Mouse (Mus musculus) heart, adult 2 months (tissue): ENCODE results near the gene Olfr1368. TPM values are rescaled to one million over a fixed set of nuclear protein-coding genes. Genes with fewer than 3 reads are reported as not detected.
A peak's percentile ranks its signal among the peaks of the same experiment; 100 is the strongest.

Experiments used
- DNase-seq, 2 experiments: peaks; one replicate each; pipeline ENCODE4 v3.0.0; 2021
- H3K27ac ChIP-seq: fragments of 200-600 bp; 2 replicates; pipeline ENCODE4 v1.8.1; 2022
- H3K27me3 ChIP-seq: fragments of 200-500 bp; 2 replicates; pipeline ENCODE4 v1.6.1; 2012; ENCODE audit warnings: mild to moderate bottlenecking, low read length, inconsistent platforms, mixed read lengths; ENCODE audit not compliant: control insufficient read depth, insufficient read depth
- H3K36me3 ChIP-seq: fragments of 200-500 bp; 2 replicates; pipeline ENCODE4 v1.6.1; 2012; ENCODE audit warnings: low read length, inconsistent platforms; ENCODE audit not compliant: control insufficient read depth, insufficient read depth
- H3K4me1 ChIP-seq: fragments of 200-500 bp; 2 replicates; pipeline ENCODE4 v1.6.1; 2011; ENCODE audit warnings: low read length; ENCODE audit not compliant: control insufficient read depth, insufficient read depth
- H3K4me3 ChIP-seq: fragments of 200-600 bp; 2 replicates; pipeline ENCODE4 v1.8.1; 2022
- H3K79me2 ChIP-seq: fragments of 200-500 bp; replicated peaks from 2 replicates; pipeline ENCODE4 v1.6.1; 2012; ENCODE audit warnings: mild to moderate bottlenecking, inconsistent platforms, low read length, moderate library complexity, mixed read lengths; ENCODE audit not compliant: control insufficient read depth, insufficient read depth
- H3K9ac ChIP-seq: fragments of 200-500 bp; 2 replicates; pipeline ENCODE4 v1.6.1; 2012; ENCODE audit warnings: low read depth, mild to moderate bottlenecking, control low read depth, inconsistent platforms, low read length, mixed read lengths
- CTCF ChIP-seq: fragments of 200-600 bp; IDR thresholded peaks from 2 replicates; pipeline ENCODE4 v1.8.1; 2022; ENCODE audit warnings: antibody characterized with exemption, mild to moderate bottlenecking, moderate library complexity
- EP300 ChIP-seq: fragments of 200-500 bp; IDR thresholded peaks from 2 replicates; pipeline ENCODE4 v1.6.1; 2011; ENCODE audit warnings: low read depth, low read length, control low read depth; ENCODE audit not compliant: insufficient read depth
- POLR2A ChIP-seq: fragments of 200-500 bp; IDR thresholded peaks from 2 replicates; pipeline ENCODE4 v1.6.1; 2011; ENCODE audit warnings: mild to moderate bottlenecking, low read depth, low read length, control low read depth; ENCODE audit not compliant: insufficient read depth
- WGBS: fragments of 180-500 bp; shearing (Covaris S2); methylation state at CpG from one replicate; pipeline ENCODE4 v1.1.7; 2018; 5-methylcytosine and 5-hydroxymethylcytosine counted together
- intact Hi-C: fragments of 180-260 bp; cut with DNase I; formaldehyde crosslinking; loops from one replicate; pipeline ENCODE4 v1.15.1; 2025
- polyA plus RNA-seq: library from polyadenylated mRNA; depleted of rRNA; stranded (reverse); fragments of >200 nt; gene quantifications from 2 replicates; pipeline ENCODE4 v1.2.3, GENCODE M21; 2012
- total RNA-seq, 2 experiments: library from RNA; stranded (reverse); gene quantifications; 2 replicates each; pipeline ENCODE4 v1.2.3; 2021

Gene Olfr1368
- total and polyA plus RNA-seq, 3 experiments, result not detected

GRCm38 (mm10) chr13:21180551-21181530, 35.2 kb upstream of the Olfr1368 start:
- Histone ChIP-seq H3K27ac (peak overlapping the region; percentile 97), H3K4me1 (peaks cover 1% of the 10 kb centered on the region), H3K79me2 (0 out of 2 replicates have a peak, but pooled peaks cover 1% of the 10 kb centered on the region), H3K27me3 (no peaks in the 10 kb centered on the region), H3K36me3 (peaks cover 5% of the 10 kb centered on the region), H3K4me3 (peak overlapping the region; percentile 94), H3K9ac (peak overlapping the region; percentile 77)
- 1% methylated on average over 71 of the region's 71 CpGs for WGBS
- TF ChIP-seq EP300, result no peak
- TF ChIP-seq POLR2A, result no peak
- TF ChIP-seq CTCF, result no peak
- DNase-seq, result peak; percentile 70 to 77
- intact Hi-C loops, result loop anchor here (1.0 to 5.0 kb wide), 2 partner anchors 19 to 146 kb away; no protein-coding TSS in a partner anchor

DNA sequence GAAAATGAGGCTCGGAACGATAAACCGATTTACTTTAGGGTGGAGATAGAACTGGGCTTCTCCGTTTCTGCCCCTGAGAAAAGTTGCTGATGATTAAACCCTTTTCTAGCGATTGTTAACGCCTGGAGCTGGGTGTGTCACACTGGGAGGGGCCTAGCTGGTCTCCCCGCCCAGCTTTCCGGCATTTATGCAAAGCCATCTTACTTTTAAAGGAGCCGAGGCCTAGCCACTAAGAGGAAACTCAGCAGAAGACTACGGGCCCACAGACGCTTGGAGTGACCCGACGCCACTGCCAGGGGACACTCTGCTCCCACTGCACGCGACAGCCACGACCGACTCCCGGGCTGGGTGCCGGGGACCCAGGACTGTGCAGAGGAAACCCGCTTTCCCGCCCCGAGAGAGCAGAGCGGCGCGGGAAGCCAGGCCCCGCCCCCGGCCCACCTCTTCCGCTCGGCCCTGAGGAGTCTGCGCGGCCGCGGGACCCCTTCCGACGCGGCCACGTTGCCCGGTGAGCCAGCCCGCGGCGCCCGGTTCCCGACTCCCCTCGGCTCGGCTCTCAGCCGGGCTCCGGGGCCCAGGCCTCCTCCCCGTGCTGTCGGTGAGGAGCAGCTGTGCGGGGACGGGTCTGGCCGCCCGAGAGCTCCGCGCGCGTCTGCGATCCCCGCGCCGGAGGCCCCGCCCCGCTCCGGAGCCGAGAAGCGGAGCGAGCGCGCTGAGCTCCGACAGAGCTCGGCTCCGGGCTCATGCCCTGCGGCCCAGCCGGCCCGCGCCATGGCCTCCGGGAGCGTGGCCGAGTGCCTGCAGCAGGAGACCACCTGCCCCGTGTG, 34.3 kb upstream of the Olfr1368 start:
- Histone ChIP-seq H3K36me3 (peaks cover 5% of the 10 kb centered on the region), H3K9ac (peak overlapping the region; percentile 84), H3K4me1 (peaks cover 1% of the 10 kb centered on the region), H3K27me3 (no peaks in the 10 kb centered on the region), H3K4me3 (peak overlapping the region; percentile 94), H3K27ac (peak overlapping the region; percentile 97), H3K79me2 (0 out of 2 replicates have a peak, but pooled peaks cover 1% of the 10 kb centered on the region)
- under 1% methylated on average over 80 of the region's 80 CpGs for WGBS
- peak; percentile 93 to 95 for DNase-seq
- intact Hi-C loops, result loop anchor here (5.0 to 10.0 kb wide), 2 partner anchors 147 to 1085 kb away; partner anchors contain the start of gene Elmo1
- TF ChIP-seq EP300 (0 out of 2 replicates have a peak, but pooled peaks have one; percentile 6), CTCF (no peak), POLR2A (peak; percentile 60)

GRCm38 (mm10) chr13:21179367-21179723, 33.7 kb upstream of the Olfr1368 start, which contains the start of gene Trim27:
Trim27 (plus strand) TSS chr13:21179445.
- TF ChIP-seq POLR2A, result no peak
- TF ChIP-seq EP300, result 0 out of 2 replicates have a peak, but pooled peaks have one; percentile 4
- Histone ChIP-seq H3K4me3 (peak within 1 kb of the TSS; percentile 94), H3K79me2 (0 out of 2 replicates have a peak, but pooled peaks cover 1% of the 10 kb centered on the region), H3K27me3 (no peaks in the 10 kb centered on the region), H3K4me1 (peaks cover 1% of the 10 kb centered on the region), H3K9ac (peak within 1 kb of the TSS; percentile 84), H3K27ac (peak within 1 kb of the TSS; percentile 97), H3K36me3 (peaks cover 5% of the 10 kb centered on the region)
- DNase-seq, result no peak
- WGBS, result under 1% methylated on average over 15 of the region's 15 CpGs
- intact Hi-C loops, result loop anchor here (10.0 kb wide), 1 partner anchor 1085 kb away; the partner anchor contains the start of gene Elmo1

DNA sequence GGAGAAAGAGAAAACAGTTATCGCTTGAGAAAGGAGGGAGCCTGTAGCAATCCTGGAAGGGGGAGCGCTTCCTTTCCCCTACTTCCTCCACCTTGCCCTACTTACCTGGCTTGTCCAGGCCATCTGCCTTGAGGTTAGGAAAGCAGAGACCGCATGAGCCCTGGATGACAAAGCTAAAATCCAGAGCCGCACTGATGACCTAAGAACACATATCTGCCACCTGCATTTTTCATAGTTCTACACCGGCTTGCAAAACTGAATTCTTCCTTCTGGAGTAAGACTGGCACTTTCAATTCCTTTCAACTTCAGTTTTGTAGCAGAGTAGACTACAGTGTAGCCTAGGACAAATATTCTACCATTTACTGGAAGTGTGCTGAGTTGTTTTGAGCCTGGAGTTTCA, 32.7 kb upstream of the Olfr1368 start:
- H3K79me2 ChIP-seq, result 0 out of 2 replicates have a peak, but pooled peaks cover 1% of the 10 kb centered on the region
- no peak for TF ChIP-seq EP300
- no peak for TF ChIP-seq CTCF
- no peak for TF ChIP-seq POLR2A
- WGBS, result 90% methylated on average over 5 of the region's 5 CpGs
- H3K27ac ChIP-seq, result no peak overlapping the region
- no peak overlapping the region for H3K9ac ChIP-seq
- H3K36me3 ChIP-seq, result peaks cover 5% of the 10 kb centered on the region
- no peak overlapping the region for H3K4me3 ChIP-seq
- DNase-seq, result no peak
- no peaks in the 10 kb centered on the region for H3K27me3 ChIP-seq
- H3K4me1 ChIP-seq, result peaks cover 1% of the 10 kb centered on the region
- intact Hi-C loops, result loop anchor here (10.0 kb wide), 1 partner anchor 1084 kb away; the partner anchor contains the start of gene Elmo1

DNA sequence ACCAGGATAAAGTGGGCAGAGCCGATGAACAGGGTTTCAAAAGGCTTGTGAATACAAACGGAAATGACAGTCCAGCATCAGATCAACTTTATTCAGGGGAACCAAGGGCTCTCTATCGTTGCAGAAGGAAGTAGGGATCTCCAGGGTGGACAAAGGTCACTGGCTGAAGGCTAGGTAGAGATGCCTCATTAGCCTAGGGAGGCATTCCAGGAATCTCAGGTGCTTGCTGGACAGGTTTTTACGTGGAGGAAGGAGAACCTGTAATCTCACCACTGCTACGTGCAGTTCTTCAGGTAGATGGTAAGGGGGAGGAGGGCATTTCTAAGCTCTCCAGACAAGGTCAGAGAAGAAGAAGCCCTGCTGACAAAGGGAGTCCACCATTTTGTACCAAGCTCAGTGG, 32.0 kb upstream of the Olfr1368 start:
- Histone ChIP-seq H3K9ac (no peak overlapping the region), H3K36me3 (peaks cover 5% of the 10 kb centered on the region), H3K27ac (no peak overlapping the region), H3K79me2 (no peaks in the 10 kb centered on the region), H3K4me3 (no peak overlapping the region), H3K27me3 (no peaks in the 10 kb centered on the region), H3K4me1 (peaks cover 1% of the 10 kb centered on the region)
- no peak for TF ChIP-seq POLR2A
- TF ChIP-seq CTCF, result no peak
- intact Hi-C loops, result loop anchor here (10.0 kb wide), 1 partner anchor 1083 kb away; the partner anchor contains the start of gene Elmo1
- 71% methylated on average over 5 of the region's 5 CpGs for WGBS
- no peak for DNase-seq
